Mouse (Mus musculus) ES-Bruce4 (cell line): ENCODE results near the gene D630023F18Rik.

Experiments used
- CTCF ChIP-seq: IDR thresholded peaks from one replicate; pipeline ENCODE4 v1.8.1; 2011; ENCODE audit warnings: low read depth, low read length
- EP300 ChIP-seq: IDR thresholded peaks from 2 replicates; pipeline ENCODE4 v1.6.1; 2011; ENCODE audit warnings: low read depth, low read length; ENCODE audit not compliant: insufficient read depth
- POLR2A ChIP-seq: IDR thresholded peaks from one replicate; pipeline ENCODE4 v1.8.1; 2011; ENCODE audit warnings: low read length; ENCODE audit not compliant: insufficient read depth

- TF ChIP-seq CTCF (no peak), POLR2A (no peak), EP300 (no peak)
Measured at GRCm38 (mm10) chr1:65091566-65091965, 31.4 kb downstream of the D630023F18Rik start.
